Mouse (Mus musculus) activated CD4-positive, CD25-positive, alpha-beta regulatory T cell (primary cell): ENCODE results near the gene Kir3dl1. TPM values are rescaled to one million over a fixed set of nuclear protein-coding genes. Genes with fewer than 3 reads are reported as not detected.

Source experiments
- polyA plus RNA-seq, 2 experiments: library from polyadenylated mRNA; unstranded; fragments of 100-300 nt; shearing (Covaris generic); gene quantifications; one replicate each; pipeline ENCODE4 v1.2.1; 2017

Gene Kir3dl1
- polyA plus RNA-seq = not detected

DNA sequence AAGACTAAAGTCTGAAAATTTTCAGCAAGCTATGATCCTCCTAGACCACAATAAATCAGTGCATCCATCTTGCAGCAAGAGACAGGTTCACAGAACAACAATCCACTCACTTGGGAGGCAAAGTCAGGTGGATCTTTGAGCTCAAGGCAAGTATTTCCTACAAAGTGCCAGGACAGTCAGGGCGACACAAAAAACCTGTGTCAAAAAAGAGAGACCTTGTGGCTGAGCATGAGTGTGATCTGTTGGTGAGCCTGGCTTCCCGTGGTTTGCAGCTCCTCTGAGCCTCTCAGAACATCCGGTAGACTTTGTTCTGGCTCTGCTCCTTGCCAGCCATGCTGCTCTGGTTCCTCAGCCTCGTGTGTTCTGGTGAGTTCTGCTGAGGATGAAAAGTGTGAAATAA lies at the start of gene Kir3dl1:
Kir3dl1 (plus strand) TSS at position 301 of the 400 bp plus-strand sequence.

DNA sequence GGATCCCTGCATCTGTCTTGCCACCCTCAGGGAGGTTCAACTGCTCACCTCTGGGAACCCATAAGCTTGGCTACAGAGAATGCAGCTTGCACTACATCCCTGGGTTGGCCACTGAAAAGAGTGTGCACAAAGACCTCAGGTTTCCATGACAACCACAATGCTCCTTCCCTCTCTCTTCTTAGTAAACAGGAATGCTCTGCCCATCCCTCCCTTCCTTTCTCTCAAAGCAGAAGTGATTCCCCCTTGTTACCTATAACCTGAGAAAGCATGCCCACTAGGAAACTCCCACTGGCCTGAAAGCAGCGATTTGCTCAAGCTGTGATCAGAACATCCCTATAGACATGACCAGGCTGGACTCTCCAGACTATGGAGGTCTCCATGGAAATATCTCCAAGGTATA lies 26.2 kb downstream of the Kir3dl1 start, which contains the start of gene Kir3dl2:
Kir3dl2 (minus strand) TSS at position 101 of the 400 bp plus-strand sequence.

Other genes with a start within 250 kb of the Kir3dl1 start
- 10 to 100 TPM; 93.0 to 94.3 TPM for gene Bex3, start 247.7 kb upstream of the Kir3dl1 start, polyA plus RNA-seq
- gene Kir3dl2, start 26.1 kb downstream of the Kir3dl1 start, polyA plus RNA-seq = not detected
- 1 to 10 TPM in 1 of 2 experiments, under 1 TPM in 1; 0.81 to 1.3 TPM for gene Tceal3, start 72.8 kb downstream of the Kir3dl1 start, polyA plus RNA-seq
- gene Tceal1, start 190.0 kb downstream of the Kir3dl1 start, polyA plus RNA-seq = under 1 TPM in 1 of 2 experiments, not detected in 1; 0.09 TPM
- 10 to 100 TPM; 79.5 to 99.9 TPM for gene Morf4l2, start 225.7 kb downstream of the Kir3dl1 start, polyA plus RNA-seq